Mouse (Mus musculus) lung, embryonic 15.5 days (tissue): ENCODE data around the gene Tbc1d30. TPM values are rescaled to one million over a fixed set of nuclear protein-coding genes. Genes with fewer than 3 reads are reported as not detected.
A peak's percentile ranks its signal among the peaks of the same experiment; 100 is the strongest.

ENCODE experiments used
- ATAC-seq: fragments of 200-750 bp; cut with Nextera tagmentation; 2 replicates; pipeline ENCODE4 v1.8.0; 2017; ENCODE audit warnings: moderate number of reproducible peaks, borderline replicate concordance; ENCODE audit not compliant: low FRiP score, low TSS enrichment; ENCODE audit errors: extremely low read depth
- H3K27ac ChIP-seq: fragments of 300-500 bp; sonication (generic); 2 replicates; pipeline ENCODE4 v1.5.1; 2015; ENCODE audit warnings: moderate library complexity, mild to moderate bottlenecking, inconsistent platforms
- H3K27me3 ChIP-seq: fragments of 300-500 bp; sonication (generic); 2 replicates; pipeline ENCODE4 v1.6.1; 2015; ENCODE audit warnings: inconsistent platforms
- H3K36me3 ChIP-seq: fragments of 300-500 bp; sonication (generic); 2 replicates; pipeline ENCODE4 v1.6.1; 2015; ENCODE audit warnings: inconsistent platforms
- H3K4me1 ChIP-seq: fragments of 300-500 bp; sonication (generic); 2 replicates; pipeline ENCODE4 v1.6.1; 2015; ENCODE audit warnings: inconsistent platforms
- H3K4me2 ChIP-seq: fragments of 300-500 bp; sonication (generic); 2 replicates; pipeline ENCODE4 v1.6.1; 2015; ENCODE audit warnings: inconsistent platforms, mild to moderate bottlenecking, moderate library complexity
- H3K4me3 ChIP-seq: fragments of 300-500 bp; sonication (generic); 2 replicates; pipeline ENCODE4 v1.5.1; 2015; ENCODE audit warnings: mild to moderate bottlenecking, inconsistent platforms
- H3K9ac ChIP-seq: fragments of 300-500 bp; sonication (generic); 2 replicates; pipeline ENCODE4 v1.6.1; 2015; ENCODE audit warnings: inconsistent platforms
- H3K9me3 ChIP-seq: fragments of 300-500 bp; sonication (generic); 2 replicates; pipeline ENCODE4 v1.6.1; 2016; ENCODE audit warnings: inconsistent platforms
- WGBS: fragments of 180-500 bp; shearing (Covaris S2); methylation state at CpG from one replicate; pipeline ENCODE4 v1.1.7; 2015; 5-methylcytosine and 5-hydroxymethylcytosine counted together
- polyA plus RNA-seq: library from polyadenylated mRNA; unstranded; fragments of >200 nt; fragmentation: Nextera tagmentation; extraction: Ambion mirVana; gene quantifications from 2 replicates; pipeline ENCODE4 v1.2.1, GENCODE M21; 2015

Gene Tbc1d30
- polyA plus RNA-seq, 1 experiment from 2014 or later, result 2.8 TPM

DNA sequence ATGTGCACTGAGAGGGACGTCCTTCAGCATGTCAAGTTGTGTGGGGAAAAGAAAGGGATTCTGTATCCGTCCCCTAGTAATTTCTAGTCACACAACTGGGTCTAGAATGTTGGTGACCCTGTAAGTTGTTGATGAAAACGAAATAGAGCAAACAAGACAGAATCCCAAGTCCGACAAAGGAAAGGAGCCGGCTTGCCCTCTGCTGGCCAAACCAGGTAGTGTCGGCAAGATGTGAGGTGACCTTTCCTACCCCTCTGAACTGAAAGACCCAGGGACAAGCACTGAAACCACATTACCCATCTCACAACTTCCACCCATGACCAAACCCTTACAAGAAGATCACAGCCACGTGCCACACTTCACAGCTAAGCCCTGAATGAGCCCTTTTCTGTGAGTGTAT lies 20.1 kb downstream of the Tbc1d30 start:
- Histone ChIP-seq H3K9ac (no peak overlapping the region), H3K27ac (no peak overlapping the region), H3K4me3 (no peak overlapping the region), H3K4me1 (no peaks in the 10 kb centered on the region), H3K36me3 (no peaks in the 10 kb centered on the region), H3K27me3 (no peaks in the 10 kb centered on the region), H3K9me3 (no peaks in the 10 kb centered on the region), H3K4me2 (no peak overlapping the region)
- 12% methylated on average over 7 of the region's 7 CpGs for WGBS
- no peak for ATAC-seq

DNA sequence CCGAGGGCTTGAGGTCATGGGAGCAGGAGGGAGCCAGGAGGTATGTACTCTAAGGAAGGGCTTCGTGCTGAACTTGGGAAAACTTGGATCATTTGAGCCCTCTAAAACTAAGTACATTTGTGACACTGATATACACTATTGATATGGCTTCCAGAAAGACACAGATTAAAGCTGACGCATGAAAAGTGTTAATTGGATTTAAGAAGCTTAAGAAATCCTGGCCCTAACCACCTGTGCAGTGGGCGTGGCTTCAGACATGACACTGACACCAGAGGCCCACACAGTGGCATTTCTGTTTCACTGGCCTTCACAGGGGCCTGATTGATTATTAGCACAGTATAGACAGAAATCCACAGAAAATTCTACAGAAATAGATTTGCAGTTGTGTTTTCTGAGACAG lies 21.5 kb downstream of the Tbc1d30 start:
- Histone ChIP-seq H3K27me3 (no peaks in the 10 kb centered on the region), H3K4me2 (no peak overlapping the region), H3K9ac (no peak overlapping the region), H3K36me3 (no peaks in the 10 kb centered on the region), H3K27ac (no peak overlapping the region), H3K4me3 (no peak overlapping the region), H3K4me1 (no peaks in the 10 kb centered on the region), H3K9me3 (no peaks in the 10 kb centered on the region)
- 66% methylated on average over 4 of the region's 4 CpGs for WGBS
- no peak for ATAC-seq

DNA sequence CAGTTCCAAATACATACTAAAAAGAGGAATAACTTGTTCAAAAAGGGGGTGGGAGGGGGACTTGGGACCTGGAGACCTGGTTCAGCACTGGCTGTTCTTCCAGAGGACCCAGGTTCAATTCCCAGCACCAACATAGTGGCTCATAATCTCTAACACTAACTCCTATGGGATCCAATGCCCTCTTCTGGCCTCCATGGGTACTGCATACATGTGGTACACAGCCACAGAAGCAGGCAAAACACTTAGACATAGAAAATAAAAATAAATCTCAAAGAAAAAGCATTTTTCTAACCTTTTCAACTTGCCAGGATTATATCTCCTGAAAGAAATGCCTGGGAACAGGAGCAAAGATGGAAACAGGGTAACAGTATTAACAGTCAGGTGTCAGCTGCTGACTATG lies 24.9 kb downstream of the Tbc1d30 start:
- no peaks in the 10 kb centered on the region for H3K27me3 ChIP-seq
- ATAC-seq, result no peak
- H3K36me3 ChIP-seq, result no peaks in the 10 kb centered on the region
- no peak overlapping the region for H3K4me3 ChIP-seq
- H3K4me2 ChIP-seq, result no peak overlapping the region
- H3K27ac ChIP-seq, result no peak overlapping the region
- H3K9me3 ChIP-seq, result no peaks in the 10 kb centered on the region
- no peaks in the 10 kb centered on the region for H3K4me1 ChIP-seq
- H3K9ac ChIP-seq, result no peak overlapping the region

DNA sequence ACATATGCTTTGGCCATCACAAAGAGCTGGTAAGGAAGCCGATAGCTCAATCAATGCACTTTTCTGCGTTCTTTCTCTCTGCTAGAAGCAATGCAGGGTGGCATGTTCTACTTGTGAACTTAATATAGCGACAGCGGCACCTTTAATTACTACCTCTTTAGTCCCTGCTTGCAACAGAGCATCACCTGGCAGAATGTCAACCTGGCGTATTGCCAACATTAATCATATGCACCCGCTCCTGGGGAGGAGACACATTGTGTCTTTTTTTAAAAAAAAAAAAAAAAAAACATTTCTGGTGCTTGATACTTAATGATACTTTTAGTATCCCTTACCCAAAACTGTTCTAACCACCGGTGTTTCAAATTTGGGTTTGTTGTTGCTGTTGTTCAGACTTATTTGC lies 27.6 kb downstream of the Tbc1d30 start:
- Histone ChIP-seq H3K4me2 (no peak overlapping the region), H3K9me3 (no peaks in the 10 kb centered on the region), H3K4me1 (no peaks in the 10 kb centered on the region), H3K27me3 (no peaks in the 10 kb centered on the region), H3K9ac (no peak overlapping the region), H3K4me3 (no peak overlapping the region), H3K36me3 (no peaks in the 10 kb centered on the region), H3K27ac (no peak overlapping the region)
- 70% methylated on average over 7 of the region's 7 CpGs for WGBS
- ATAC-seq, result no peak

DNA sequence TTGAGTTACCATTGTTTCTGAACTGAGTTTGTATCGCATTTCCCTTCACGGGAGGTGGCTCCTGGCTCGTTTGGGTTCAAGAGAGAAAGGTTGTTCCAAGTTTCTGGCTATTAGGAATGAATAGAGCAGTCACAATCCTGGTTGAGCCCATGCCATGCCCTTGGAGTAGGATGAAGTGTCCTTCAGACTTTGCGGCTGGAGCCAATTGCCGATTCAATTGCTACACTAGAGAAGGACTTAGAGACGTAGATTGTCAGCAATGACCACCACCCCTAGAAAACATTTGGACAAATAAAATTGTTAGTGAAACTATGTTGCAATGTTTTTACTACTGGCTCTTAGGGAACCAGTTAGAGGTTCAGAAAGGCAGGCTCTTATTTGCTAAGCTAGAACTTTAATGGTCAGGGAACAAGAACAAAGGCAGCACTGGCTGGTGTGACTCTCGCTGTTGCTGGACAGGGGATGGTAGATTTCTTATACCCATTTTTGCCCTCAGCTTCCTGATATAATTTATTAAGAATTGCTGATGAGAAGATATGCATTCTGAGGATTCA lies 32.6 kb downstream of the Tbc1d30 start:
- H3K4me2 ChIP-seq, result no peak overlapping the region
- H3K27me3 ChIP-seq, result no peaks in the 10 kb centered on the region
- H3K4me3 ChIP-seq, result no peak overlapping the region
- 69% methylated on average over 7 of the region's 7 CpGs for WGBS
- H3K27ac ChIP-seq, result no peak overlapping the region
- H3K4me1 ChIP-seq, result peaks cover 7% of the 10 kb centered on the region; the same call in 1 of the 2 replicates
- H3K9me3 ChIP-seq, result no peaks in the 10 kb centered on the region
- no peak overlapping the region for H3K9ac ChIP-seq
- ATAC-seq, result no peak
- H3K36me3 ChIP-seq, result no peaks in the 10 kb centered on the region

DNA sequence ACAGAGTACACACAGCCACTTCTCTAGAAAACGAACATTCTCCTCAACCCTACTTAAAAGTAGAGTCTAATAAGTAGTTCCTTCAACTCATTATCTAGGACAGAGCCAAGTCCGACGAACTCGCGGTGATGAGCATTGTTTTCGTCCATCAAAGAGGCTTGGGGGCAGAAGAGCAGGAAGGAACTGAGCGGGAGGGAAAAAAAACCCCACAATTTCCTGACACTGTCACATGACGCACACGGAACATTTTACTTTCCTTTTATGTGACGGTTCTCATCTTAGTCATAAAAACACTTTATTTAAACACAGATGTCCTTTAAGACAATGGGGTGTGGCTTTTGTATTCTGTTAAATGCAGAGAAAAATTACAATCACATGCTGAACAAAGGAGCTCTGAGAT lies 34.7 kb downstream of the Tbc1d30 start:
- peaks cover 4% of the 10 kb centered on the region for H3K27me3 ChIP-seq
- 71% methylated on average over 10 of the region's 10 CpGs for WGBS
- no peak for ATAC-seq

DNA sequence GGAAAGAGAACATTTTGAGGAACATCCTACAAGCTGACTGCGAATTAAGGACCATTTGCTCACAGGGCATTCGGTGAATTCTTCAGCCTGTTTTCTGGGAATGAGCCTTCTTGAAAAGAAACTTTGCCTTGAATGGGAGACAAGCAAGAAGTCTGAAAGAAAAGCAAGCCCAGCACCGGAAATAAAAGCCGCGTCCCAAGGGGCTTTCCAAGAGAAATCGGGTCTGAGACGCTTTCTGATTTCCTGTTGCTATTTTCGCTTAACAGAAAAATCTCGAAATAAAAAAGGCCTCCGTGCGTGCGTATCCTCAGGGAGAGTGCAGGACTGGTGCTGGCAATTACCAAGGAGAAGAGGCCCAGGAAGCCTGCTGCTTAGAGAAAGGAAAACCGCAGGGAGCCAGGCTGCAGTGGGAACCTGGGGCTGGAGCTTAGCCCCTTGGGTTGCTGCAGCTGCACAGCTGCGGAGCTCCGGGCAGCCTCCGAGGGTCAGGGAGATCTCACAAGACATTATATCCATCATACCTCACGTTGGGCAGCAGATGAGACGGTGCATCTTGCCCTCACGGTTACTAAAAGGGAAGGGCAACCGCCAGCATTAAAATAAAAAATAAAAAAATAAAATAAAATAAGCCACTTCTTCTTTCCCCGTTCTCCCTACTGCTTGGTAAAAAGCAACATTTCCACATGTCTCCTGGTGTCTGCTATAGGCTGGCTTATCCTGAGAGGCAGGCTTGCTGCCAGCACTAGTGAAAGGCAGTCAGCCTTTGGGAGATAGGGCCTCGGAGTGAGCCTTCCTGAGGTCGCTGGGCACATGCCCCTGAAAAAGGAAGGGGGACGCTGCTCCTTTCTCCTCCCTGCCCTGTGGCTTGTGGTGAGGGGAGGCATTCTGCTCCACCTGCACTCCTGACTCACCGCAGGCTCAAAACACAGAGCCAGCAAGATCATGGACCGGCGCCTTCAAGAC lies 35.5 kb downstream of the Tbc1d30 start:
- H3K36me3 ChIP-seq, result no peaks in the 10 kb centered on the region
- H3K9me3 ChIP-seq, result no peaks in the 10 kb centered on the region
- no peak overlapping the region for H3K4me3 ChIP-seq
- 32% methylated on average over 27 of the region's 27 CpGs for WGBS
- H3K4me2 ChIP-seq, result peak overlapping the region; percentile 39
- peak overlapping the region; percentile 0; the same call in 1 of the 2 replicates for H3K27ac ChIP-seq
- H3K27me3 ChIP-seq, result peaks cover 11% of the 10 kb centered on the region
- no peak overlapping the region for H3K9ac ChIP-seq
- ATAC-seq, result no peak
- peaks cover 12% of the 10 kb centered on the region for H3K4me1 ChIP-seq

More for the DNA sequence above, 34.7 kb downstream of the Tbc1d30 start:
- H3K36me3 ChIP-seq, result no peaks in the 10 kb centered on the region
- H3K4me1 ChIP-seq, result peaks cover 7% of the 10 kb centered on the region; the same call in 1 of the 2 replicates
- 0 out of 2 replicates have a peak overlapping the region, but pooled peaks have one; percentile 2 for H3K4me2 ChIP-seq
- H3K4me3 ChIP-seq, result no peak overlapping the region
- no peaks in the 10 kb centered on the region for H3K9me3 ChIP-seq
- no peak overlapping the region for H3K27ac ChIP-seq
- no peak overlapping the region for H3K9ac ChIP-seq

DNA sequence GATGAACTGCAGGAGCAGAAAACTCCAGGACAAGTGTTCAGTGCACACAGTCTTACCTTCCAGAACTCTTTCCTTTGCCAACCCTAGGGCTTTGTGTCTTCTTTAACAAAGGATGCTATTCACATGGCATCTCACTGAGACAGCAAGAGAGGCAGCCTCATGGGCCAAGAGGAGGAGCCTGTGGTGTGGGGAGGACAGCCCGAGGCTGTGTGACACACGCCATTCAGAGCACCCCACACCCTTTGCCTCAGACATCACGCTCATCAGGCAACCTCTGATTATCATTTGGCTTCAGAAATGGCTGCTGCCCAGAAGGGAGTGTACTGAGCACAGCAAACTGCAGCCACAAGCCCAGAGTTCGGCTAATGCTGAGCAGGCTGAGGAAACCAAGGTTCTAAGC lies 36.9 kb downstream of the Tbc1d30 start:
- H3K27ac ChIP-seq, result no peak overlapping the region
- no peak overlapping the region for H3K4me2 ChIP-seq
- no peak overlapping the region for H3K4me3 ChIP-seq
- H3K27me3 ChIP-seq, result peaks cover 24% of the 10 kb centered on the region
- WGBS, result 52% methylated on average over 4 of the region's 4 CpGs
- H3K9me3 ChIP-seq, result no peaks in the 10 kb centered on the region
- no peak for ATAC-seq
- no peaks in the 10 kb centered on the region for H3K36me3 ChIP-seq
- H3K9ac ChIP-seq, result no peak overlapping the region
- peaks cover 21% of the 10 kb centered on the region for H3K4me1 ChIP-seq

DNA sequence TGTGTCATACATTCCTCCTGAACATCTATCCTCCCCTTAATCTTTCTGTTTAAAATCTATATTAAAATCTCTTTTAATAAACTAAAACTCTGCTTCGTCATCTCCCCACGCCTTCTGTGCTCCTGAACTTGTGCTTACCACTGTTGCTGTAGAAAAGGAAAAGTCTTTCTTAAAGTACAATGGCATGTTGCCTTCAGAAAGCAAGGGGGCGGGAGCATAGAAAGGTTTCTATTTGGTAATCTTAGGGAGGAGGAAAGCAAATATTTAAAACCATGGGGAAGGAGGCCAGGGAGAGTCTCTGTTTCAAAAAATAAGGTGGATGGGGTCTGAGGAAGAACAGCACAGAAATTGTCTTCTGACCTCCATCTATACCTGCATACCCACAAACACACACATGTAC lies 38.0 kb downstream of the Tbc1d30 start:
- Histone ChIP-seq H3K9me3 (no peaks in the 10 kb centered on the region), H3K27me3 (peaks cover 35% of the 10 kb centered on the region), H3K9ac (no peak overlapping the region), H3K4me2 (no peak overlapping the region), H3K36me3 (no peaks in the 10 kb centered on the region), H3K4me3 (no peak overlapping the region), H3K27ac (no peak overlapping the region), H3K4me1 (peaks cover 21% of the 10 kb centered on the region)
- 78% methylated on average over 3 of the region's 3 CpGs for WGBS
- no peak for ATAC-seq

DNA sequence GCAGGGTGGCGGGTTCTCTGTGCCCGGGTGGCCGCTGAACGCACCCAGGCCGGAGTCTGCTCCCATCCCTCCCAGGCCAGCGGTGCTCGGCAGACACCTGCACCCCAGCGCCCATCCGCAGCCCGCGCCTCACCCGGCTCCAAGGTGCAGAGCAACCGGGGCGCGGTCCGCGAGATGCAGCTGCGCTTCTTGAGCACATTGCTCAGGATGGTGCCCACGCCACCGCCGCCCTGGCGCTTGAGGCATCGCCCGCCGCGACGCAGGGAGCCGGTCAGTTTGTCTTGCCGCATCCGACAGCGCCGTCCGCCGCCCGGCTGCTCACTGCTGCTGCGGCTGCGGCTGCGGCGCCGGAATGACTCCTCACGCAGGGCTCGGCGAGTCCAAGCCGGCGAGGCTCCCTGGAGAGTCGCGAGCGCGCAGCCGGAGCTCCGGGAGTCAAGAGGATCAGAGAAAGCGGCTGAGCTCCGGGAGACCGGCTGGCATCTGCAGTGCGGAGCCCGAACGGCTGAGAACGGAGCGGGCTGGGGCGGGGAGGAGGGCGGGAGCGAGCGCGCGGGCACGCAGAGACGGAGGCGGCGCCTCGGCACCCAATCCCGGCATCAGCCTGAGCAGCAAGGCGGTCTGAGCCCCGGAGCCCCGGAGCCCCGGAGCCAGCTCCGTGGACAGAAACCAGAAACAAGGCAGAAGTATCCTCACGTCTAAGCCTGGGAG lies 40.4 kb downstream of the Tbc1d30 start:
- H3K9ac ChIP-seq, result peak overlapping the region; percentile 42
- H3K27me3 ChIP-seq, result peaks cover 36% of the 10 kb centered on the region
- H3K4me3 ChIP-seq, result peak overlapping the region; percentile 64
- peaks cover 18% of the 10 kb centered on the region for H3K4me1 ChIP-seq
- 0 out of 2 replicates have a peak overlapping the region, but pooled peaks have one; percentile 16 for H3K27ac ChIP-seq
- H3K4me2 ChIP-seq, result peak overlapping the region; percentile 99
- H3K36me3 ChIP-seq, result no peaks in the 10 kb centered on the region
- no peaks in the 10 kb centered on the region for H3K9me3 ChIP-seq
- peak; percentile 81 for ATAC-seq
- under 1% methylated on average over 77 of the region's 77 CpGs for WGBS

DNA sequence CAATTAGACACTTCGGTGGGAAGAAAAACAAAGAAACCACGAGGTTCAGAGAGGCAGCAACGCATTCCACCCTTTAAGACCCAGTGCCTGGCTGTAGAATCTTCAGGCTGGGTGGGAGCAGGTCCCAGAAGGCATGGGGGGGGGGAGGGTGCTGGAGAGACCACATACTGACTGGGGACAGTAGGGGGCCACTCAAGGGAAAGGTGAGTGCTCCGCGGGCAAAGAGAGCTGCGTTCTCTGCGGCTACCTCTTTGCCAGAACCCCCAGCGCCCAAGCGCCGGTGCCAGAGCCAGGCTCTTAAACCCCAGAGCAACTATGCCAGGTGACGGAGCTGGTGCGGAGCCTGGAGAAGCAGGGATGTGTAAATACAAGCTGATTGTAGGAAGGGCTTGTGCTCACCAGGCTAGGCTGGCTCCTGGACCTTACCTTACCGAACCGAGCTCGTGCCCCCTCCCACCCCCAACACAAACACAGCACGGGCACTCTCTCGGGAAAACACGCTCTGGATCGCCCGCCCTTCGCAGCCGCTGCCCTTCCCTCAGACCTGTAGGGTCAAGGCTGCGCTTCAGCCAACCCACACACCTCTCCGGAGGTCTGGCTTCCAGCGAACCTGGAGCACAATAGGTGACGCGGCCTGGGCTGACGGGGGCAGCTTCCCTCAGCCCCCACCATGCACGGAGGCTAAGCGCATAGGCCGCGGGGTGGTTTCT lies 41.1 kb downstream of the Tbc1d30 start:
- peaks cover 36% of the 10 kb centered on the region for H3K27me3 ChIP-seq

More for the DNA sequence above, 41.1 kb downstream of the Tbc1d30 start:
- peak overlapping the region; percentile 64 for H3K4me3 ChIP-seq
- ATAC-seq, result peak; percentile 37; the same call in 1 of the 2 replicates
- H3K27ac ChIP-seq, result no peak overlapping the region
- H3K9ac ChIP-seq, result no peak overlapping the region
- peak overlapping the region; percentile 99 for H3K4me2 ChIP-seq
- peaks cover 14% of the 10 kb centered on the region for H3K4me1 ChIP-seq
- no peaks in the 10 kb centered on the region for H3K9me3 ChIP-seq
- no peaks in the 10 kb centered on the region for H3K36me3 ChIP-seq
- WGBS, result 2% methylated on average over 32 of the region's 32 CpGs
